Mouse (Mus musculus) heart, embryonic 15.5 days (tissue): ENCODE measurements around the gene Arhgdib. TPM values are rescaled to one million over a fixed set of nuclear protein-coding genes. Genes with fewer than 3 reads are reported as not detected.

Experiments
- ATAC-seq: fragments of 200-750 bp; cut with Nextera tagmentation; replicated peaks from 2 replicates; pipeline ENCODE4 v1.8.0; 2017; ENCODE audit warnings: low read depth, moderate TSS enrichment; ENCODE audit not compliant: insufficient number of reproducible peaks, insufficient read depth, low FRiP score
- H3K27ac ChIP-seq: fragments of 300-500 bp; sonication (generic); 2 replicates; pipeline ENCODE4 v1.5.1; 2015; ENCODE audit warnings: mild to moderate bottlenecking, inconsistent platforms
- H3K27me3 ChIP-seq: fragments of 300-500 bp; sonication (generic); 2 replicates; pipeline ENCODE4 v1.6.1; 2015; ENCODE audit warnings: inconsistent platforms
- H3K36me3 ChIP-seq: fragments of 300-500 bp; sonication (generic); 2 replicates; pipeline ENCODE4 v1.6.1; 2015; ENCODE audit warnings: mild to moderate bottlenecking, inconsistent platforms
- H3K4me1 ChIP-seq: fragments of 300-500 bp; sonication (generic); replicated peaks from 2 replicates; pipeline ENCODE4 v1.6.1; 2015; ENCODE audit warnings: inconsistent platforms
- H3K4me2 ChIP-seq: fragments of 300-500 bp; sonication (generic); 2 replicates; pipeline ENCODE4 v1.6.1; 2015; ENCODE audit warnings: inconsistent platforms, mild to moderate bottlenecking, moderate library complexity
- H3K4me3 ChIP-seq: fragments of 300-500 bp; sonication (generic); 2 replicates; pipeline ENCODE4 v1.5.1; 2015; ENCODE audit warnings: mild to moderate bottlenecking, inconsistent platforms
- H3K9ac ChIP-seq: fragments of 300-500 bp; sonication (generic); 2 replicates; pipeline ENCODE4 v1.6.1; 2015; ENCODE audit warnings: mild to moderate bottlenecking, inconsistent platforms
- H3K9me3 ChIP-seq: fragments of 300-500 bp; sonication (generic); replicated peaks from 2 replicates; pipeline ENCODE4 v1.6.1; 2016; ENCODE audit warnings: inconsistent platforms
- WGBS: fragments of 180-500 bp; shearing (Covaris S2); methylation state at CpG from one replicate; pipeline ENCODE4 v1.1.7; 2015; ENCODE audit warnings: mixed read lengths; 5-methylcytosine and 5-hydroxymethylcytosine counted together
- polyA plus RNA-seq: library from polyadenylated mRNA; unstranded; fragments of >200 nt; fragmentation: Nextera tagmentation; extraction: Ambion mirVana; gene quantifications from 2 replicates; pipeline ENCODE4 v1.2.1, GENCODE M21; 2015

Arhgdib gene
- polyA plus RNA-seq, 1 experiment from 2014 or later = 75.6 TPM

DNA sequence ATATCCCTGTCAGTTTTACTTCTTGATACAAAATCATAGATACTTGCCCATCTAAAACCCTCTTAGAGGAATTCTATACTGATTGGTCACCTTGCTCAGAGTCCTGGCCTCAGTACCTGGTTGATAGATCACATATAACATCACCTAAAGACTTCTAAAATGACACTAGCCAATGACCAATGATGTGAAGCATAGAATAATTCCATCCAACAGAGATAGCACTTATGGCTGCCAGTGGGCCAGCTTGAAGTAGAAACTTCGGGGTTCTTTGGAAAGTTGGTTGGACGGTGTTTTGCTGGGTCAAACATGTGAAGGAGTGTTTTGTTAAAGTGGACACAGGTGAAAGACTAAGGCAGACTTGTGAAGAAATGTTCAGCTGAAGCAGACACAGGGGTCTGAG is 8.5 kb upstream of the Arhgdib start:
- 0 out of 2 replicates have a peak, but pooled peaks cover 3% of the 10 kb centered on the region for H3K4me1 ChIP-seq
- ATAC-seq = no peak
- no peak overlapping the region for H3K9ac ChIP-seq
- no peak overlapping the region for H3K4me2 ChIP-seq
- no peak overlapping the region for H3K4me3 ChIP-seq
- no peaks in the 10 kb centered on the region for H3K27me3 ChIP-seq
- no peak overlapping the region for H3K27ac ChIP-seq
- H3K36me3 ChIP-seq = no peaks in the 10 kb centered on the region
- WGBS = 84% methylated on average over 2 of the region's 2 CpGs
- no peaks in the 10 kb centered on the region for H3K9me3 ChIP-seq

DNA sequence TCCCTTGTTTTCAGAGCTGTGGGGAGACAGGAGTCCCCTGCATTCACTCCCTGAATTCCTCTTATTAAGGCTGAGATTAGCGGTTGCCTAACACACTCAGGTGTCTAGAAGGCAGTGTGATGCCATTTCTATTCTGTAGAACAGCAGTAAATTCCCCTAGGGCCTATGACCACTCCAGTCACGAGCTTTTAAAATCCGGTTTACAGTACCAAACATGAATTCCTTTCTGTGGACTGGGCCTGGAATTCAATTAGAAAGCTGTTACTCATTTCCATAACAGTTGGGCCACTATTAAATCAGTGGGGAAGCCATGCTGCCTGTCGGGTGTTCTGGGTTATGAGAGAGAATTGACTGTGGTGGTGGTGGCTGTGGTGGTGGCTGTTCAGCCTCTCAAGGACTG is 6.0 kb upstream of the Arhgdib start:
- Histone ChIP-seq H3K36me3 (no peaks in the 10 kb centered on the region), H3K9ac (no peak overlapping the region), H3K27me3 (no peaks in the 10 kb centered on the region), H3K9me3 (no peaks in the 10 kb centered on the region), H3K4me2 (no peak overlapping the region), H3K27ac (no peak overlapping the region), H3K4me3 (no peak overlapping the region), H3K4me1 (0 out of 2 replicates have a peak, but pooled peaks cover 3% of the 10 kb centered on the region)
- WGBS = 77% methylated on average over 4 of the region's 4 CpGs
- ATAC-seq = no peak

DNA sequence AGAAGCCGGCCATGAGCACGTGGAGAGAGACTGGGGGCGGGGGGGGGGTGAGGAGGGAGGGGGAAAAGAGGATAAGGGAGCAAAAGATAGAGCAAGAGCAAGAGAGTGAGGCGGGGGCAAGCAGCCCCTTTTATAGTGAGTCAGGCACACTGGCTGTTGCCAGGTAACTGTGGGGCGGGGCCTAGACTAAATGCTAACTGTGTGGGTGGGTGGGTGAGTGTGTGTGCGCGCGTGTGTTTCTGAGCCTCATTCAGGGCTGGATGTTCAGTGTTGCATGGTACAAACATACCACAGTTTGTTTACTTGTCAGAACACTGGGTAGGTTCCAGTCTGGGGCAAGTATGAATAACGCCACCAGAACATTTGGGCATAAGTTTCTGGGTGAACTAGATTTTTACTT is 5.2 kb upstream of the Arhgdib start:
- Histone ChIP-seq H3K9me3 (no peaks in the 10 kb centered on the region), H3K27me3 (no peaks in the 10 kb centered on the region), H3K4me2 (no peak overlapping the region), H3K27ac (no peak overlapping the region), H3K4me3 (no peak overlapping the region), H3K4me1 (0 out of 2 replicates have a peak, but pooled peaks cover 3% of the 10 kb centered on the region), H3K36me3 (no peaks in the 10 kb centered on the region), H3K9ac (no peak overlapping the region)
- WGBS = 49% methylated on average over 9 of the region's 9 CpGs
- peak; percentile 39; the same call in 1 of the 2 replicates for ATAC-seq

DNA sequence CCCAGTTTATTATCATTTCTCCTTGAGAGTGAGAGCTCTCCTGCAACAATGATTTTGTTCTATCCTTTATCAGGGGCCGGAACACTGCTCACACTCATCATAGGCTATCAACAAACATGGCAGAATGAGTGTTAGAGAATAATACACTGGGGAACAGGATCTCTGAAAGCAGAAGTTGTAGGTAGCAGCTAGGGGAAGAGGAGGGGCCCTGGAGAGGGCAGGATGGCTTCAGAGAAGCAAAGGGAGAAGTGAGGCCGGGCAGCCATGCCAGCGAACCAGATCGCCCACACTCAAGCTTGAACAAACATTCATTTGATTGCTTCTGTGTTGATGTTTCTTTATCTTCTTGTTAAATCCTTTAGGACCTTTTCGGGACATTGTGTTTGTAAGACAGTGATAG is 4.5 kb upstream of the Arhgdib start:
- Histone ChIP-seq H3K9ac (no peak overlapping the region), H3K27me3 (no peaks in the 10 kb centered on the region), H3K36me3 (no peaks in the 10 kb centered on the region), H3K27ac (no peak overlapping the region), H3K4me3 (no peak overlapping the region), H3K9me3 (no peaks in the 10 kb centered on the region), H3K4me2 (no peak overlapping the region), H3K4me1 (peaks cover 9% of the 10 kb centered on the region)
- 63% methylated on average over 5 of the region's 5 CpGs for WGBS
- no peak for ATAC-seq

DNA sequence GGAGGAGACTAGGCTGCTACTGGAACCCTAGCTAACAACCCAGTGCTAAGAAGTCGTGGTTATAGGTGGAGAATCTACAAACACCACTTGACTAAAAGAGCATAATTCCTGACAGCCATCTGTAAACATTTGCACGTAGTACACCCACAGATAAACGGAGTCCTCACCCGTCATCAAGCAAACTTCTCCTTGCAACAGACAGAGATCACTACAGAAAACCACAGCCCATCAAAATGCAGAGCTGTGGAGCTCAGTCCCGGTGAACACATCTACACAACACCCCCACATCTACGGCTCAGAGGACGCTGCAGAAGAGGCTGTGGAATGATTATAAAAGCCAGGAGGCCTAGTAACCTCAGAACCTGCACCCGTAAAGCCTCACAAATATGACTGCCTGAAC is 2.8 kb upstream of the Arhgdib start:
- WGBS = 73% methylated on average over 8 of the region's 8 CpGs
- no peak overlapping the region for H3K27ac ChIP-seq
- peaks cover 20% of the 10 kb centered on the region for H3K4me1 ChIP-seq
- ATAC-seq = no peak
- no peak overlapping the region for H3K4me3 ChIP-seq
- no peak overlapping the region for H3K4me2 ChIP-seq
- H3K9me3 ChIP-seq = no peaks in the 10 kb centered on the region
- H3K9ac ChIP-seq = no peak overlapping the region
- no peaks in the 10 kb centered on the region for H3K27me3 ChIP-seq
- no peaks in the 10 kb centered on the region for H3K36me3 ChIP-seq

DNA sequence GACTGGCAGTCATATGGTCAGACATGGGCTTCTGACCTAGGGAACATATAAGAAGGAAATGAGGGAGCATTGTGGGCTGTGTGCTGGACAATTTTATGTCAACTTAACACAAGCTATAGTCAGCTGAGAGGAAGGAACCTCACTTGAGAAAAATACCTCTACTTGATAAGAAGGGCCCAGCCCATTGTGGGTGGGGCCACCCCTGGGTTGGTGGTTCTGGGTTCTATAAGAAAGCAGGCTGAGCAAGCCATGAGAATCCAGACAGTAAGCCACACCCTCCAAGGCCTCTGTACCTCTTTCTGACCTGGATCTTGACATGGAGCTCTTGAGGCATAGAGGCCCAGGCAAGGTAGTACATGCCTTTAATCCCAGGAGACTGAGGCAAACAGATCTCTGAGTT is 1.7 kb upstream of the Arhgdib start:
- Histone ChIP-seq H3K27me3 (no peaks in the 10 kb centered on the region), H3K4me3 (no peak overlapping the region), H3K27ac (no peak overlapping the region), H3K9ac (no peak overlapping the region), H3K4me1 (peaks cover 25% of the 10 kb centered on the region), H3K9me3 (no peaks in the 10 kb centered on the region), H3K36me3 (no peaks in the 10 kb centered on the region), H3K4me2 (no peak overlapping the region)
- no peak for ATAC-seq

DNA sequence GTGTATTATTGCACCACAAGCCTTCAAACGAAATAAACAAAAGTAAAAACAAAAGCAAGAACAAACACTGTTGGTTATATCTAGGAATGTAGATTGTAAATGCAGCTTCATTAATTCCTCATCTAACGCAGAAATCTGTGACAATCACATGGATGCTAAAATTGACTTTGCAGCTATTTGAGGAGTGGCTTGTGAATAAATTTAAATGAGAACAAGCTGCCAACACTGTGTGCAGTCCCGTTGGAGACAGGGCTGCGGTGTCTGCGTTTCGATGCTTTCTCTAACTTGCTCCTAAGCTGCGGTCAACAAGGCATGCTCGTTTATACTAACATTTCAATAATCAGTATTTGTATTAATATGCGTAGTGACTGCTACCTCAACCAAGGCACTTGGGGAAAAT is 581 bp upstream of the Arhgdib start:
- Histone ChIP-seq H3K4me1 (peaks cover 29% of the 10 kb centered on the region), H3K9me3 (no peaks in the 10 kb centered on the region), H3K27me3 (no peaks in the 10 kb centered on the region), H3K4me2 (no peak overlapping the region), H3K36me3 (no peaks in the 10 kb centered on the region), H3K27ac (no peak overlapping the region), H3K4me3 (no peak overlapping the region), H3K9ac (no peak overlapping the region)
- 81% methylated on average over 9 of the region's 9 CpGs for WGBS
- no peak for ATAC-seq

DNA sequence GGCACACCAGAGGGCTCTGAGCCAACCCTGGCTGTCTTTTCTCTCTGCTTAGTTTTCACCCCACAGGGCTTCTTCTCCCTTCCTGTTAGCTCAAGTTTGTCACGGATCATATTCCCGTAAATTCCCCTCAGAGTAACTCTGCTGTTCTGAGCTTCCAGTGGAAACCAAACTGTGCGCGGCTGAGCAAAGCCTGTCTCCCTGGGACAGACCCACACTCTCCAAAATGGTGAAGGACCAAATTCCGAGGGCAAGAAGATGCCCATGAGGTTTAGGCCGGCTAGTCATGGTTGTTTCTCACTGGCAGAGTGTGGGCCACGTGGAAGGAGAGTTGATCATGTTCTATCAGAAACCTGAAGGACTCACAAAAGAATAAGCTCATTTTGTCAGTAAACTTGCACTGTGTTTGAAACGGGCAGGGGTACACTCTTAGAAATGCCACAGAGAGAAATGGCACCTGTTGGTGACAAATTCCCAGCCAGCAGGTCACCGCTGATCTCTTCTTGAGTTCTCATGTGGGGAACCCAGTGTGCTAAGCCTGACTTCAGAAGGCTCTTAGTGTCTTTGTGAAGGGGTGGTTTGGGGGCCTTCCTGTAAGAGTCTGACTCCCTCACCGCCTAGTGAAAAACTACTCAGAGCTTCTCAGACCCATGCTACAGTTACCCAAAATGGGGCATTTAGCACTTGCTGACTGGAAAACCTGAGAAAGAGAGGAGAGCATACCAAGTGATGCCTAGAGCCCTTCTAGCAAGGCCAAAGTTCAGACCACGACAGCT is 1.3 kb downstream of the Arhgdib start:
- WGBS = 72% methylated on average over 11 of the region's 11 CpGs
- Histone ChIP-seq H3K27me3 (no peaks in the 10 kb centered on the region), H3K4me3 (peak overlapping the region; percentile 37), H3K9me3 (no peaks in the 10 kb centered on the region), H3K27ac (peak overlapping the region; percentile 91), H3K4me1 (peaks cover 27% of the 10 kb centered on the region), H3K4me2 (peak overlapping the region; percentile 59), H3K9ac (no peak overlapping the region), H3K36me3 (no peaks in the 10 kb centered on the region)
- no peak for ATAC-seq

DNA sequence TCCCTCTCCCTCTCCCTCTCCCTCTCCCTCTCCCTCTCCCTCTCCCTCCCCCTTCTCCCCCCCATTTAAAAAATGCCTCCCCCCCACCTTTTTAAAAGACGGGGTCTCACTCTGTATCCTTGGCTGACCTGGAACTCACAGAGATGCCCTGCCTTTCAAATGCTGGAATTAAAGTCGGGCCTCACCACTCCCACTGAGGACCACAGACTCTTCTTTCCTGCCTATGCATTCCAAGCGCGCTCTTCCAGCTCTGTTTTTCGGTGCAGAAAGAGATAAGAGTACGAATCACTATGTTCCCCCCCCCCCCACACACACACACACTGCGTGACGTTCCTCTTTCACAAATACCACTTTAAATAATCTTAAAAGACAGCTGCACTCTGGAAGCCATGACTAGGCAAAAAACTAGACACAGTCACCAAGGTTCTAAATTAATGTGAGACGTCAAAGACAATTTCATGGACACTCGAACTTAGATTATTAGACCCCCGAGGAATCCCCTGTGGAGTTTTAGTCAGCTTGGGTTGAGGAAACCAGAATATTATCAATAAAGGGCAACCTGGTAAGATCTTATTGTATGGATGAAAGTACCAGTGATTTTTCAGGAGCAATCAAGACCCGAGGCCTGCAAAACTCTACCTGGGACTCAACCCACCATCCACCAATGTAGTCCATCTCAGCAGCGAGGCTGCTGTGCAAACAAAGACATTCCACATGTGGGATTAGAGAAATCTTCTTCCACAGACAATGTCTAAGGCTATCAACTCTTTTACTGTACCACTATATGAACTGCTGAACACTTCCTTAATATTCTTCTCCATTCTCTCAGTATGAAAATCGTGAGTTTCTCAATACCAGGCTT is 2.1 kb downstream of the Arhgdib start:
- peak overlapping the region; percentile 91 for H3K27ac ChIP-seq
- peak overlapping the region; percentile 37 for H3K4me3 ChIP-seq
- no peaks in the 10 kb centered on the region for H3K27me3 ChIP-seq
- no peak for ATAC-seq
- peaks cover 27% of the 10 kb centered on the region for H3K4me1 ChIP-seq
- no peaks in the 10 kb centered on the region for H3K9me3 ChIP-seq
- no peaks in the 10 kb centered on the region for H3K36me3 ChIP-seq
- 48% methylated on average over 14 of the region's 14 CpGs for WGBS
- H3K9ac ChIP-seq = no peak overlapping the region
- peak overlapping the region; percentile 59 for H3K4me2 ChIP-seq

DNA sequence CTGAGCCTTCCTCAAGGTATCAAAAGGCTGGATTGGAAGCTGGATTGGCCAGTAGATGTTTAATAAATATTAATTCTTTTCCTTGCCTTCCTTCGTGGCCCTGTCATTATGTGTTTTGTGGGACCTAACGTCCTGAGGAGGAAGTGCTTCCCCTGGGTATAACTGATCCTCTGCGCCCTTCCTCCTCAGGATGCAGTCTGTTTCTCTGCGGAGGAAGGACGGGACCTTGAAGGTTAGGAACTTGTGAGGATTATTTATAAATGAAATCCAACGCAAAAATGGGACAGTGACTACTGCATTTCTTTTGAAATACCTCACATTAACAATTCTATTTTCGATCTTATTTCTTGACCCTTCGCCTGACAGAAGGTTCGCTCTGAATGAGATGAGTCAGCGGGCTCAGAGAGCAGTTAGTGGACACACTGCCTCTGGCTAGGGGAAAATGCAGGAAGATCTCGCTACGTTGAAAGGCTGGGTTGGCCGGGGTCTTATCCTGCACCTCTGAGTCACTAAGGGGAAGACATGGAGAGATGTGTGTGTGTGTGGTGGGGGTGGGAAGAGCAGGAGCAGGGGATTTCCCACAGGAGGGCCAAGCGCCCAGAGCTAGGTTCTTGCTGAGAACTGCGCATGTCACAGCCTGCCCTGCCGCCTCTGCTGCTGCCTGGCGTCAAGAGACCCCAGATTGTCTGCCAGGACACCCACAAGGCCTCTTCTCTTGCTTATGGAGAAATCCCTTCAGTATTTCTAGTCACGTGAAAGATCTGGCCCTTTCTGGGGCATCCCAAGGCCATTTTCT is 3.2 kb downstream of the Arhgdib start:
- 0 out of 2 replicates have a peak overlapping the region, but pooled peaks have one; percentile 1 for H3K9ac ChIP-seq
- peak overlapping the region; percentile 74 for H3K27ac ChIP-seq
- no peaks in the 10 kb centered on the region for H3K9me3 ChIP-seq
- ATAC-seq = no peak
- H3K36me3 ChIP-seq = no peaks in the 10 kb centered on the region
- peak overlapping the region; percentile 24 for H3K4me2 ChIP-seq
- WGBS = 59% methylated on average over 18 of the region's 18 CpGs
- H3K27me3 ChIP-seq = no peaks in the 10 kb centered on the region
- peaks cover 27% of the 10 kb centered on the region for H3K4me1 ChIP-seq
- no peak overlapping the region for H3K4me3 ChIP-seq

DNA sequence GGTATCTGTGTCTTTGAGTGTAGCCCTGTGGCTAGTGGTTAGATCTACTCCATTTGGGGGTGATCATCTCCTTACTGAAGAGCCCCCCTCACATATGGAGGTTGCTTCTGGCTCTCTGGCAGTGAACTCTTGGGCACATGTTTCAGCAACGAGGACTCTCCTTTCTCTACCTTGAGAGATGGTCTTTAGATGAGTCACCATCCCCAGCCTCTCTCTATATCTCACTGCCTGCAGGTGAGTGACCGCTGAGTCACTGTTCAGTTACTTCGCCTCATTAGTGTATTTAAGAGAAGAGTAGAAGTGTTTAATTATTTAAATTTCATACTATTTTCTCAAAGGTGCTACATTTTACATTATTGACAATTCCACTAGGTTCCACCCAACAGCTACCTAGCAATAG is 4.6 kb downstream of the Arhgdib start:
- no peak overlapping the region for H3K27ac ChIP-seq
- 75% methylated on average over 3 of the region's 3 CpGs for WGBS
- H3K9me3 ChIP-seq = no peaks in the 10 kb centered on the region
- peaks cover 27% of the 10 kb centered on the region for H3K4me1 ChIP-seq
- no peak overlapping the region for H3K4me3 ChIP-seq
- H3K4me2 ChIP-seq = no peak overlapping the region
- ATAC-seq = no peak
- H3K27me3 ChIP-seq = no peaks in the 10 kb centered on the region
- no peak overlapping the region for H3K9ac ChIP-seq
- H3K36me3 ChIP-seq = no peaks in the 10 kb centered on the region
